Comparison of ENCODE assay signal across 10 mouse cellular contexts in genomic region chr1:62908508-62908907, GRCm38 (mm10).
DNase-seq lines count a peak whose midpoint lies in the region; ATAC-seq and TF ChIP-seq lines count a peak whose summit lies in the region.
"Had no signal": no experiment of that assay in that cellular context is flagged by ENCODE, and none has a peak within 500 bp of the region (broad histone marks: within the 10 kb centered on the region; RNA-seq: fewer than 3 reads in every experiment).

No protein-coding gene starts in this region.

- TF ChIP-seq EP300 in lung, postnatal 0 days (IDR thresholded peaks at IDR 0.05) = no peak

- H3K9ac ChIP-seq in lung, embryonic 15.5 days = no peak overlapping the region
- no peak overlapping the region for H3K9ac ChIP-seq in lung, postnatal 0 days (replicated peaks; ENCODE audit: low read depth)
- no peak overlapping the region for H3K9ac ChIP-seq in liver, embryonic 11.5 days (ENCODE audit: low read depth, low read length)
- H3K9ac ChIP-seq: liver, embryonic 15.5 days had no signal

- no peaks in the 10 kb centered on the region for H3K9me3 ChIP-seq in lung, embryonic 15.5 days
- no peaks in the 10 kb centered on the region for H3K9me3 ChIP-seq in lung, postnatal 0 days (ENCODE audit: low read length)
- H3K9me3 ChIP-seq in liver, embryonic 11.5 days (ENCODE audit: control insufficient read depth, low read length) = no peaks in the 10 kb centered on the region
- H3K9me3 ChIP-seq: liver, embryonic 15.5 days had no signal

- 66% methylated on average over 6 of the region's 6 CpGs for WGBS in lung, embryonic 15.5 days
- 61% methylated on average over 6 of the region's 6 CpGs for WGBS in lung, postnatal 0 days
- 66% methylated on average over 6 of the region's 6 CpGs for WGBS in liver, embryonic 11.5 days

- TF ChIP-seq CTCF in lung, postnatal 0 days (IDR thresholded peaks at IDR 0.05) = no peak

- no peak overlapping the region for H3K27ac ChIP-seq in lung, embryonic 15.5 days
- H3K27ac ChIP-seq in lung, postnatal 0 days (ENCODE audit: low read length) = no peak overlapping the region
- H3K27ac ChIP-seq in liver, embryonic 11.5 days (ENCODE audit: low read depth, low read length) = no peak overlapping the region
- H3K27ac ChIP-seq: liver, embryonic 15.5 days had no signal

- no peak overlapping the region for H3K4me3 ChIP-seq in lung, embryonic 15.5 days
- H3K4me3 ChIP-seq in lung, postnatal 0 days (ENCODE audit: low read depth, low read length) = no peak overlapping the region
- no peak overlapping the region for H3K4me3 ChIP-seq in liver, embryonic 11.5 days (ENCODE audit: low read depth, low read length)
- H3K4me3 ChIP-seq: liver, embryonic 15.5 days had no signal

- ATAC-seq in lung, embryonic 15.5 days (ENCODE audit: borderline replicate concordance, extremely low read depth, low FRiP score, low TSS enrichment) = 0 out of 2 replicates have a peak, but pooled peaks have one; percentile 31
- no peak for ATAC-seq in lung, postnatal 0 days
- peak; percentile 71 for ATAC-seq in common myeloid progenitor, adult 5-6 weeks (replicated peaks; ENCODE audit: low read depth, poor library complexity, severe bottlenecking)
- no peak for ATAC-seq in liver, embryonic 11.5 days (replicated peaks; ENCODE audit: low FRiP score)

- H3K4me2 ChIP-seq in lung, embryonic 15.5 days = no peak overlapping the region
- H3K4me2 ChIP-seq in lung, postnatal 0 days (replicated peaks; ENCODE audit: low read depth, low read length) = no peak overlapping the region
- no peak overlapping the region for H3K4me2 ChIP-seq in liver, embryonic 11.5 days
- H3K4me2 ChIP-seq: liver, embryonic 15.5 days had no signal

- H3K4me1 ChIP-seq in lung, embryonic 15.5 days = no peaks in the 10 kb centered on the region
- H3K4me1 ChIP-seq in lung, postnatal 0 days (ENCODE audit: insufficient read depth, low read depth, low read length) = no peaks in the 10 kb centered on the region
- H3K4me1 ChIP-seq in liver, embryonic 11.5 days (replicated peaks; ENCODE audit: control insufficient read depth, insufficient read depth, low read length) = no peaks in the 10 kb centered on the region
- H3K4me1 ChIP-seq: liver, embryonic 15.5 days had no signal

- no peaks in the 10 kb centered on the region for H3K36me3 ChIP-seq in lung, embryonic 15.5 days
- H3K36me3 ChIP-seq in lung, postnatal 0 days (ENCODE audit: insufficient read depth, low read length) = no peaks in the 10 kb centered on the region
- H3K36me3 ChIP-seq in liver, embryonic 11.5 days (ENCODE audit: control insufficient read depth, insufficient read depth, low read length) = no peaks in the 10 kb centered on the region
- H3K36me3 ChIP-seq: liver, embryonic 15.5 days had no signal

- H3K27me3 ChIP-seq in lung, embryonic 15.5 days = no peaks in the 10 kb centered on the region
- H3K27me3 ChIP-seq in lung, postnatal 0 days (replicated peaks; ENCODE audit: insufficient read depth, low read length) = no peaks in the 10 kb centered on the region
- H3K27me3 ChIP-seq in liver, embryonic 11.5 days (replicated peaks; ENCODE audit: control insufficient read depth, insufficient read depth, low read length) = no peaks in the 10 kb centered on the region
- H3K27me3 ChIP-seq: liver, embryonic 15.5 days had no signal

- no peak for DNase-seq in lung, postnatal 0 days (ENCODE audit: low spot score)
- peak; percentile 69 to 81 for DNase-seq in layer of hippocampus, adult 8-10 months (ENCODE audit: low spot score in 2 of 2)
- DNase-seq in right cerebral cortex, postnatal 10 days (ENCODE audit: low spot score in 2 of 2) = peak; percentile 48 to 62
- DNase-seq in kidney, postnatal 14 days = no peak
- no peak for DNase-seq in liver, embryonic 11.5 days (ENCODE audit: low spot score)
- no peak for DNase-seq in embryo, embryonic 11 days
- DNase-seq: adrenal gland, postnatal 14 days had no signal

Comparison
In these comparisons a context has a peak if more than half of its experiments do, and no peak if none do; other contexts are left out.
1. ATAC-seq: peak in lung, embryonic 15.5 days (single experiment) and common myeloid progenitor, adult 5-6 weeks (single experiment); none in lung, postnatal 0 days (single experiment) and liver, embryonic 11.5 days (single experiment).
2. DNase-seq: peak in layer of hippocampus, adult 8-10 months (2 of 2) and right cerebral cortex, postnatal 10 days (2 of 2); none in lung, postnatal 0 days (single experiment), kidney, postnatal 14 days (single experiment), liver, embryonic 11.5 days (single experiment) and embryo, embryonic 11 days (single experiment).